Mouse (Mus musculus) spleen, embryonic (tissue): ENCODE results near the gene Cpn2.

Experiments used
- CTCF ChIA-PET: fragments of 350-600 bp; sonication (Branson Sonifier 250); formaldehyde crosslinking; loops from one replicate; lab custom pipeline; 2022; lab: Charles Lee

The Cpn2 gene

DNA sequence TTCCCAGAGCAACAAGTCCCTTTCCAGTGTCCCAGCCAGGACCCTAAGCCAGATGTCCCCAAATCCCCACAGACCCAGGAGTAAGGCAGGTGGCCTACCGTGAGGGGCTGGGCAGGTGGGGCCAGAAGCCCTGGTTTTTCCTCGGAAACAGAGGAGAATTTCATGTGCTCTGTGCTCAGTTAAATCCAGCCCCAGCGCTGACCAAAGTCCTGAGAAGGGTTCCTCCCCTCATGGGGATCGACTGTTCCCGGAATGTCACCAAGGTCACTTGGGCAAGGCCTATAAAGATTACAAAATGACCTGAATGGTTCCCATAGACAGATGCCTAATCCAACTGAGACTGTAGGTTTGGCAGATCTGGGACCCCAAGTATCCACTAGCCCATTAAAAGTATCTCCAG lies at the start of gene Cpn2:
Gene Cpn2, minus strand, starts transcription at position 141 of the 400 bp plus-strand sequence.
- CTCF ChIA-PET, result no interaction called here

DNA sequence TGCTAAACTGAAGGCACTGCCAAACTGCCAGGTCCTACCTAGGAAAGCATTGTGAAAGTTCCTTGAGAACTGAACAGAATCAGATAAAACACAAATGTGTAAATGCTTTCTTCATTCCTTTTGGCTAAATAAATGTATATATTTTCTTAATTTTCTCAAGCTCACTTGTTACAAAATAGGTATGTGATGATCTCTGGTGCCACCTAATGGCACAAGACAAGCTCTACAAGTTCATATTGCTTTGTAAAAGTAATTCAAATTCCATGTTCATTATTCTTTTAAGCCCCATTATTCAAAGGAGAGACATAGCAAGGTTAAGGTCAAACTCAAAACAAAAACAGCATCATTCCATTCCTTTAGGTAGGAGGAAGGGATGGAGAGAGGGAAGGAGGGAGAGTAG lies 46.9 kb upstream of the Cpn2 start:
- CTCF ChIA-PET, result no interaction called here

DNA sequence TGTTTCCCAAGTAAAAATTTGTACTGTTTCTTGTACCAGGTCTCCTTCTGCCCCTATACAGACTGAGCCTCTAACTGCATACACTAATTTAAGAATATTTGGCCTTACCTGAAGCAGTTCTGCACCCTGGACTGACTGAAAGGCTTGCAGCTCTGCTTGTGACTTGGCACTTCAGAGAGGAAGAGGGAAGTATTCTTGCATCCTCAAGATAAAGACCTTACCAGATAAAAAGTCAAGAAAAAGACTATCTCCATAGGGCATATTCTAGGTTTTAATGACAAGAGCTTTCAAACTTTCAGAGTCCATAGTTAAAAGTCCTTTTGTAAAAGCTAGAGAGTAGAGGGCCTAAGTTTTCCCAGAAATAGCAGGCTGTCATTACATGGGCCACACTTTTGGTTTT lies 43.3 kb upstream of the Cpn2 start, which contains the start of gene Gp5:
Gene Gp5, minus strand, starts transcription at position 133 of the 400 bp plus-strand sequence.
- CTCF ChIA-PET, result interaction anchor here (0.6 kb wide), 1 partner anchor 358 kb away, joined by 3 read pairs; no protein-coding TSS in a partner anchor

GRCm38 (mm10) chr16:30310171-30310515 lies 42.8 kb upstream of the Cpn2 start:
- CTCF ChIA-PET, result interaction anchor here (0.6 kb wide), 1 partner anchor 357 kb away, joined by 3 read pairs; no protein-coding TSS in a partner anchor

- CTCF ChIA-PET, result no interaction called here
Measured at GRCm38 (mm10) chr16:30309395-30310170, 42.3 kb upstream of the Cpn2 start.

- CTCF ChIA-PET, result no interaction called here
Measured at GRCm38 (mm10) chr16:30308616-30309394, 41.5 kb upstream of the Cpn2 start.

DNA sequence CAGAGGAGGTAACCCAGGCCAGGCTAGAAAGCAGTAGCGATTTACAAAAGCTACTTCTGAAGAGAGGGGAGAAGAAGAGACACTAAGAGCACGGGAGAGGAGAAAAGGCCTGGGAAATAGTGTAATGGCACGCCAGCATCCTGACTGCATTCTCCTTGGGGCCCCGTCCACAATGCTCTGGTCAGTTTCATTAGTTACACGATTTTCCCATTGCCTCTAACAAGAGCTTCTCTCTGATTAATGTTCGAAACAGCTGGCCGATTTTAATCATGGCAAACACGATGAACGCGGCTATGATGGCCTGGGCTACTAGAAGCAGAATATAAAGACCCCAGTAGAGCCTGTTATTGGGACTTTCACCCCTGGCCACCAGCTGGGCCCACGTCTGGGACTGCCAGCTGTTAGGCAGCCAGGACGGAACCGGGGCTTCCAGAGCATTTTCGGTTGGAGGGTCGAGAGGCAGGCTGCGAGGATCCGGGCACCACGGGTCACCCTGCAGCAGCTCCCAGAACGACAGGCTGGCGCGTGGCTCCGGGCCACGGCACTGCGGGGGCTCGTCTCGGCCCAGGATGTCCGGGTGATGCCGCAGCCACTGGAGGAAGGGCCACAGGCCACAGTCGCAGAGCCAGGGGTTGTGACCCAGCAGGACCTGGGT lies 40.8 kb upstream of the Cpn2 start:
- CTCF ChIA-PET, result no interaction called here

DNA sequence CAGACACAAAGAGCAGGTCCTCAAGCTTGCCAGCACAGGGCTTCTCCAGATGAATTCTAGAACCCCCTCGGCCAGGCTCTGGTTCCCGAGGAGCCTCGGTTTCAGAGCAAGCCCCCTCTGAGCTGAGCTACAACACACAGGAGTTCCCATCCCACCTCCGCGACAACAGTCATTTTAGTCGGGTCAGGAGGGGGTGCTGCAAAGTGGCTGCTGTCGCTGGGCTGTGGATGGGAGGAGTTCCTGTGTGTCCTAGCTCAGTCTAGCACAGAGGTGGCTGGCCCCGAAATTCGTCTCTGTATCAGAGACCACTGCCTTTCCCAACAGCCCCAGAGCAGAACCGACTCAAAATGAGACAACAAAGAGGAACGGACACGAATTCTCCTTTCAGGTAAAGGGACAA lies 40.0 kb upstream of the Cpn2 start:
- CTCF ChIA-PET, result no interaction called here

DNA sequence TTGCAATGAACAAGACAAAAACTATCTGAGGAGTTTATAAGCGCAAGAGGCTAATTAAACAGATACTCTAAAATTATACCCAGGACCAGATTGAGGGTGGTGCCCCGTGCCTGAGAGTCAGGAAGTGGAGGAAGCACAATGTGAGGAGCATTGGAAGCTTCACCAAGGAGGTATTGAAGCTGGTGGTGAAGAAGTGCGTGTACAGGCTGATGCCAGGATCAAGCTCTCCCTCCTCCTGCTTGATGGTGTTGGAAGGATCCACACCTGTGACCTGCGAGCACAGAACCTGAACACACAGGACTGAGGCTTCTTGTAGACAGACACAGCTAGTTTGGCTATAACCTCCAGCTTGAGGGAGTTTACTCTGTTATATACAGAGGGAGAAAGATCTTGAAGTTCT lies 38.8 kb upstream of the Cpn2 start:
- CTCF ChIA-PET, result interaction anchor here (0.5 kb wide), 1 partner anchor 69 kb away, joined by 10 read pairs; no protein-coding TSS in a partner anchor

DNA sequence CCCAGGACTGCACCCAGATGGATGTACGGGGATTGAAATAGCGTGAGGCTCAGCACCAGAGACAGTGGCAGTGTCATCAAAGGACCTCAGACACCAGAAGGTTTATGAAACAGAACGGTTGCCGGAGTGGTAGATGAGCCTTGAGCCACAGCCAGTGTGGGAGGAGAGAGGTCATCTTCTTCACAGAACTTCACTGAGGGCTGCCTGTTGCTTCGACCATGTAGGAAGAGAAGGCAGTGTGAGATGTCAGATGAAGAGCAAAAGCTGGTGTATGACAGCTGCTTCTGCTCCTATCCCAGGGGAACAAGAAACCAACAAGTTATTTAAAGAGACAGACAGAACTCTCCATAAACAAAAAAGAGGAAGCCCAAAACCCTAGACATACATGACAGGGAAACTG lies 36.9 kb upstream of the Cpn2 start:
- CTCF ChIA-PET, result no interaction called here

DNA sequence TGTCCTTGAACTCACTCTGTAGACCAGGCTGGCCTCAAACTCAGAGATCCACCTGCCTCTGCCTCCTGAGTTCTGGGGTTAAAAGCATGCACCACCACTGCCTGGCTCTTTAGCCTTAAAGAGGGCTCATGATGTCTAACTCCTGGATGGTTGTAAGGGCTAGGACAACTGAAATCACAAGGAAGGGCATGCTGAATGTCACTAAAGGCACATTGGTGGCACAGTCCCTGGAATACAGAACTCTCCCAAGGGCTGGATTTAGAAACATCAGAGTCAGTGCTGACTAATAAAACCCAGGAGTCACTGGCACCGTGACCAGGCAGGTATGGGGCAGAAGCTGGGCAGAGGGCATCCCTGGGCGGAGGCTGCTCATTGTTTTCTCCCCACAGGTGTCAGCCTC lies 36.1 kb upstream of the Cpn2 start:
- CTCF ChIA-PET, result no interaction called here

DNA sequence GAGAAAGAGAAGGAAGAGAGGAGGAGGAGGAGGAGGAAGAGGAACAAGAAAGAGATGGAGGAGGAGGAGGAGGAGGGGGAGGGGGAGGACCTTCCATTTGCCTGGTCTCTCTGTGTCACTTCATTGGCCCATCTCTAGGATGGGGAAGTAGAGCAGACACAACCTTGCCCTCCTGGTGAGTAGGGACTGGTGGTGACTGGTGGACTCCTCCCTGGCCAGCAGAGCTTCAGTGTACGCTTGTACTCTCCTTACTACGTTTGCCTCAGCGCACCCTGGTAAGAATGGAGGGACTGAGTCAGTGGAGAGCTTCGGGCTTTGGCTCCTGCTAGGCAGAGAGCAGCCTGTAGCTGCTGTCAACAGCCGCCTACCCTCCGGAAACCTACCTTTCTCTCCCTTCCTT lies 35.4 kb upstream of the Cpn2 start:
- CTCF ChIA-PET, result no interaction called here

GRCm38 (mm10) chr16:30299711-30300277 lies 32.5 kb upstream of the Cpn2 start:
- CTCF ChIA-PET, result no interaction called here

DNA sequence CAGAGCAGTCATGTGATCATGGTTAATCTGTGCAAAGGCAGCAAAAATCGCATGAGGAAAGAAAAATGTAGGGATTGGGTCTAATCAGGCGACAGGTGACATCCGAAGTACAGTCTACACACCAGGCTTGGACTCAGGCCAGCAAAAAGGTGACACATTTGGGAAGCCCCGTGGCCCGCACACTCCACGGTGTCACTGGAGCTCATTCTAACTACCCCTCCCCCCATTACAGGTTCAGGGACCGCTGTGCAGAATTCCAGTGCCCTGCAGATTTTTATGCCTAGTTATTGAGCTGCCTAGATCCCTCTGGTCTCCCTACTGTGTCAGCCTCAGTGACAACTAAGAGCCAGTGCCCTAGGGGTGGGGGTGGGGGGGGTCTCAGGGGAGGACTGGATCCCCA lies 30.2 kb upstream of the Cpn2 start:
- CTCF ChIA-PET, result no interaction called here

DNA sequence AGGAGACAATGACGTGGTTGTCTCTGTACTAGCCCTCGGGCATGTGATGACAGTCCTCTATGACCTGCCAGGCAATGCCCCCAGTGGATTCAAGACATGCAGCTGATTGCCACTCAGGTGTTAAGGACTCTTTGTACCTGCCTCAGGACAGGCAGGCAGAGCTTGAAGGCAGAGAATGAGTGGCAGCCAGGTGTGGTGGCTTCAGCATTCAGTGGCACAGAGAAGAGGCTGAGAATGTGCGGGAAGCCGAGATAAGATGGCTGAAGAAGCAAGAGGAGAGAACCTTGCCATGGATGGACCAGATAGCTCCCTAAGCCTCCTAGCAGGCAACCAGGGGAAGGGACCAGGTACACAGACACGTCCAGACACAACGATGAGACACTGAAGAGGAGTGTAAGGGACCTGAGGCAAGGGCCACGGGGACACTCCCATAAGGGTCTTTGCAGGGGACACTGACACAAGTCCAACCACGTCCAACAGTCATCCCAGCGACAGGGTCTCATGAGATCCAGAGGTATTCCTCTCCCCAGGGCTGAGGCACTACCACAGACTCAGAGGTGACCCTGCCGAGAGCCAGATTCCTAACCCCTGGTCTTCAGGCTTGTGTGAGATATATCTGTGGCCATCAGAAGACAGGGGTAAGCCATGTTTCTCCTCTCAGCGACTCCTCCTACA lies 29.4 kb upstream of the Cpn2 start:
- CTCF ChIA-PET, result interaction anchor here (0.5 kb wide), 1 partner anchor 63 kb away, joined by 3 read pairs; no protein-coding TSS in a partner anchor

DNA sequence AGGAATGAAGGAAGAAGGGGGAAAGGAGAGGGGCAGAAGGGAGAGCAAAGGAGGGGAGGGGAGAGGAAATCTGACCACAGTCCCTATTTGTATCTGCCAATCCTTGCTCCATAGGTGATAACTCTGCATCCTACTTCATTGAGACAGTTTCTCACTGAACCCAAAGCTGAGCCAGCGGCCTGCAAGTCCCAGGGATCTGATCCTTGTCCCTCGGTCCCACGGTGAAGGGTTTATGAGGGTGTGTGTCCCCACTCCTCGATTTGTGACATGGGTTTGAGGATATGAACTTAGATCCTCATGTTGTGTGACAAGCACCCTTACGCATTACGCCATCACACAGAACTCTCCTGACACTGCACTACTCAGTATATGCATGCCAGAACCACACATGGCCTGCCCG lies 27.8 kb upstream of the Cpn2 start:
- CTCF ChIA-PET, result no interaction called here

- CTCF ChIA-PET, result no interaction called here
Measured at GRCm38 (mm10) chr16:30290436-30290835, 23.1 kb upstream of the Cpn2 start.

- CTCF ChIA-PET, result interaction anchor here (0.5 kb wide), 1 partner anchor 36 kb away, joined by 5 read pairs; no protein-coding TSS in a partner anchor
Measured at GRCm38 (mm10) chr16:30285701-30286100, 18.4 kb upstream of the Cpn2 start.

DNA sequence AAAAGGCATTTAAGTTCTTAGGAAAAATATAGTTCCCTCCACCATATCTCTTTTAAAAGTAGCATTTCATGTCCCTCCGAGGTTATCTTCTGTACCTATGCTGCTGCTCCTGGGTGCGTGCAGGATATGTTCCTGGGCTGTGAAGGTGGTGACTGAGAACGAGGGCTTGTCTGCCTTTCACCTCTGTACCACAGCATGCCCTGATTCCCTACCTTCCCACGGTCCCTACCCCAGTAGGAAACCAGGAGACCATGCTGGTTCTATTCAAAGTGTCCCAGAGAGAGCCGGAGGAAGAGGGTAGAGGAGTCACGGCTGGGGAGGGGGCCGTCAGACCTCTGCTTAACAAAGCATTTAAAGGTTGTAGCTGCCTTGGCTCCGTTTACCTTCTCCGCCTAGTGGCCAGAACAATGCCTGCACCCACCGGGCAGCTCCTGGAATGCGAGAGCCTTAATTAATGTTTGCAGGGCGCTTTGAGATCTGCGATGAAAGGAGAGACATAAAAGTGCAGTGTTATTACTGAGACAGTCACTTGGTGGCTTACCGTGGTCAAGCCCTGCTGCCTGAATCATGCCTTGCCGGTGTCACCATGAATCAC lies 16.5 kb upstream of the Cpn2 start:
- CTCF ChIA-PET, result no interaction called here

- CTCF ChIA-PET, result no interaction called here
Measured at GRCm38 (mm10) chr16:30282844-30283495, 15.7 kb upstream of the Cpn2 start, which contains the start of gene Lrrc15. Gene Lrrc15 (minus strand): TSS chr16:30283256.
